Mouse (Mus musculus) heart, adult 8-10 months (tissue): ENCODE results near the gene Mmp25. TPM values are rescaled to one million over a fixed set of nuclear protein-coding genes. Genes with fewer than 3 reads are reported as not detected.

ENCODE experiments used
- DNase-seq: peaks from one replicate; pipeline ENCODE4 v3.0.0; 2022; ENCODE audit warnings: low spot score
- total RNA-seq, 4 experiments: library from RNA; stranded (reverse); gene quantifications; 2 replicates each; pipeline ENCODE4 v1.2.4; 2022

The Mmp25 gene
- under 1 TPM in 1 of 4 experiments, not detected in 3; 0.06 TPM for total RNA-seq

DNA sequence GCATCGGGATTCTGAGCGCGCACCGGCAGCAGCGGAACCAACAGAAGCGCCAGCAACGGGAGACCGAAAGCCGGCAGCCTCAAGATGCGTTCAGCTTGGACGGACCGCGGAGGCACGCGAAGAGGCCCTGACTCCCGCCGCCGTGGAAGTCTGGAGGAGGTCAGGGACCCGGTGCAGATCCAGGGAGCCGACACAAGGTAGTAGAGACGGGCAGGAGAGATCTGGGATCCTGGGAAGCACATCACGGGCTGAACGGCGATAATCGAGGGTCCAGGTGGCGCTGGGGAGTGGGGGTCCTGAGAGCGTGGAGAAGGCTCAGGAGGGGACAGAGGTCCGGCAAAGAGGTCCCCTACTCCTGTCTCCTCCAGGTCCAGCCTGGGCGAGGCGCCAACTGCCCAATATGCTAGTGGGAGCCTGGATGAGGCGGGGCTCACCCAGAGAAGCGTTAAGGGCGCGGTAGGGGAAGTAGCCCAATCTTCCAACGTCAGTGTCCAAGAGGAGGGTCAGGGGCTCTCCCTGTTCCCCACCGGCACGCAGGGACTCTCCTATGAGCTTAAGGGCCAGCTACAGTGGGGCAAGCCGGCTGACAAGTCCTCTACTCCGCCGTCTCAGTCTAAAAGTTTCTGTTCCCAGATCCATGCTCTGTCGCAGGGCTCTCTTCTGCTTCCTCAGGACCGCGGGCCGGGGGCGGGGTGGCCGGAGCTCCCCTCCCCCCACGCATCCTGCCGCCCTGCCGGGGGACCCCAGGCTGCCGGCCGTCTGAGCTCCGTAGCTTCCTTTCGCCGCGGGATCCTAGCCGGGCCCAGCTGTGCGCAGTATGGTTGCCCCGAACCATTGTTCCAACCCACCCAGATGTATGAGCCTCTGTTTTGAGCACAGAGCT lies at the start of gene Mmp25:
Mmp25 (minus strand) TSS at position 665 of the 883 bp plus-strand sequence.
- no peak for DNase-seq

GRCm38 (mm10) chr17:23694491-23694890 lies 49.4 kb upstream of the Mmp25 start:
- no peak for DNase-seq

DNA sequence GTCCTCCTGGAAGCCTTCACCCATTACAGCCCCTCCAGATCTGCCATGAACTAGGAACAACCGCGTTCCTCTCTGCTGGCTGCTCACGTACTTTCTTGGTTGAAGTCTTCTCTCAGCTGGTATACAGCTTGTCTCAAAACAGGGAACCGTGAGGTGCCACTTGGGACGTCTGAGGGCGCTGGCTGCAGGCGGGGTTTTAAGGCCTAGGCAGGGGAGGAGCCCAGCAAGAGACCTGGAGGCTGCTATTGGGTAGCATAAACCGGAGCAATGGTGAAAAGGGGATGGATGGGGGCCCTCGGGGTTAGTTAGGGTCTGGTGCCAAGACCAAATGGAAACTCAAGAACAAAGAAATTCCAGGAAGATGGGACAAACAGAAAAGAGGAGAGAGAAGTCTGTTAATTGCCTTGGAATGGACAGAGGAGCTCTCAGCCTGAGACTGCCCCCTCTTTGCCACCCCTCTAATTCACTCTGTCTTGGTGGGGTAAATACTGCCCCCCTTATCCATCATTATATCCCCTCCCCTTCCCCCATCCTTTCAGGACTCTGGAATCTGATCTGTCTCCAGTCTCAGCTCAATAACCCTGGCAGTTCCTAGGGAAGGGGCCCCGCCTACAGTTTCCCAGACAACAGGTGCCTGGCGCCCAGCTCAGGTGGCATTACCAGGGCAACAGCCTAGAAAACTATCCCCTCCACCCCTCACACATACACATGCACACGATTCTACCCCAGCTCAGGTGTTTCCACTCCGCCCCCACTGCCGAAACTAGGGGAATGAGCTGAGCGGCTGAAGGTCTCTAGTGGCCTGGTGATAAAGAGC lies 39.0 kb upstream of the Mmp25 start, which contains the start of gene Cldn9:
Cldn9 (minus strand) TSS at position 171 of the 817 bp plus-strand sequence.
- no peak for DNase-seq

GRCm38 (mm10) chr17:23683226-23683625 lies 38.1 kb upstream of the Mmp25 start:
- no peak for DNase-seq

DNA sequence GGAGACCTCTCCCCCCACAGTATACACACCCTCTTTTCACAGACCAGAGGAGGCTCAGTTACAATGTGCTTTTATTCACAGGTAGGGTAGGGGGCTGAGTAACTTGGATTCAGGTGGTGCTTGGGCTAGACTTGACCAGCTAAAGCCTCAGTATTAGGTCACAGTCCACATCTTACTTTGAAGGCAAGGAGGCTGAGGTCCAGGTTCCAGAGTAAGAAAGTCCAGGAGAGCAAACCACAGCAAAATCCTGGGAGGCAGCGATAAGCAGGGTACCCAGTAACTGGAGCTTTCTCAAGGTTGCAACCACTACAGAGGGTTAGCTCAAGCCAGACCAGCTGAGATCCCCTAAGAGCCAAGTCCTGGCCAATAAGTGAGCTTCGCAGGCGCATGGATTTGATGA lies 37.5 kb upstream of the Mmp25 start:
- DNase-seq: no peak

DNA sequence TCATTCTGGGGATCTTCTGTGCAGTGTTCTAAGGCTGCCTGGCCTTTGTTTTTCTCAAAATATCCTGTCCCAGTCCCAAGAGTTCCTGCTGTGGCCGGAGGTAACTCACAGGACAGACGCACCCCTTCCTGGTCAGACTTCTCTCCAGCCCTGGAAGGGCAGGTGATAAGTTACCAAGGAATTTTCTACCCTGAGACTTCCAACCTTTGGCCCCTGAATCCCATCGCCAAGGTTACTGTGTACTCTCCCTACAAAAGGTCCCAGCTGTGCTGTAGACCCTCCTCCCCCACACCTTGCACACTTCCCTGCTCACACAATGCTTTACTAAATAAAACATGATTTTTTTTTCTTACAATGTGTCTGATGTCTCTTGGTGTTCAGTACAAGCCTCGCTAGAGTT lies 37.0 kb upstream of the Mmp25 start:
- no peak for DNase-seq

DNA sequence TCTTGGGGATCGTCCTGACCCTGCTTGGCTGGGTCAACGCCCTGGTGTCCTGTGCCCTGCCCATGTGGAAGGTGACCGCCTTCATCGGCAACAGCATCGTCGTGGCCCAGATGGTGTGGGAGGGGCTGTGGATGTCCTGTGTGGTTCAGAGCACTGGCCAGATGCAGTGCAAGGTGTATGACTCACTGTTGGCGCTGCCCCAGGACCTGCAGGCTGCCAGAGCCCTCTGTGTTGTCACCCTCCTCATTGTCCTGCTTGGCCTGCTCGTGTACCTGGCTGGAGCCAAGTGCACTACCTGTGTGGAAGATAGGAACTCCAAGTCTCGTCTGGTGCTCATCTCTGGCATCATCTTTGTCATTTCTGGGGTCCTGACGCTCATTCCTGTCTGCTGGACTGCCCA lies 36.0 kb upstream of the Mmp25 start:
- no peak for DNase-seq

DNA sequence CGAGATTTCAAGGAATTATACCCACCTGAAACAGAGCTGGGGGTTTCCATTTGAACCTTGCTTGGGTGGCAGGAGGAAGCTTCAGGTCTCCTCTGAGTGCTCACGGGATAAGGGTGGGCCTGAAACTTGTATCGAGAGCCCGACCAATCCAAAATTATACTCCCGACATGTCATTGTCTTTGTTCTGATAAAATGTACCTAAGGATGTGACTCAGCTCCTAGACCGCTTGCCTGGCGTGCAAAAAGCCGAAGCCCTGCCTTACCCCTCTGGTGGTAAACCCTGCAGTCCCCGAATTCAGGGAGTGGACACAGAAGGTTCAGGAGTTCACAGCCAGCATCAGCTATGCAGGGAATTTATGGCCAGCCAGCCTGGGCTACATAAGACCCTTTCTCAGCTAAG lies 35.3 kb upstream of the Mmp25 start:
- DNase-seq: no peak

DNA sequence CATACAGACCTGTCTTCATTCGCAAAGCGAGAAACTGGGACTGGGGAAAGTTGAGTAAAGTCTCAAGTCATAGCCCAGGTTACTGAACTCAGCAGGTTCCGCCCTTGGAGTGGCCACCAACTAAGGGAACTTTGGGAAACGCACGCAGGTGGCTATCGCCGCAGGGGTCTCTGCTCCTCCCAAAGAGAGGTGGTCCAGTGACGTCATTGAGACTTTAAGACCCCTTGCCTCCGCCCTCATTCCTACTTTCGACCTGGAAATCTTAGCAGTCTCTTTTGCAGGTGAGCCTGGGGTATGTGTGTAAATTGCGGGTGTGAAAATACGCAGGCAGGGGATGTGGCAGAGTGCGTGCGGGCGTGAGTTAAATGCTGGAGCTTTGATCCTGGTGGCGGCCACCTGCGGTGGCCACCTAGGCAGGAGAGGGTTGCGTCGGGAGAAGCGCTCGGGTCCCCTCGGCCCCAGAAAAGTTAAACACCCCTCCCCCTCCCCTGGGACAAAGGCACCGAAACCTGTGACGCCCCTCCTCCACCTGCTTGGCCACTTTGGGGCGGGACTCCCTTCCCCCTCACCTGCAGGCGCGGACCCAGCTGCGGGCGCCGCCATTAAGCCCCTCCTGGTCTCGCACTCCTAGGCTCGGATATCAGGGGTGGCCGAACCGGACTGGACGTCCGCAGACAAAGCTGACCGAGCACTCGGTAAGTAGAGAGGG lies 34.2 kb upstream of the Mmp25 start, which contains the start of gene Cldn6:
Cldn6 (plus strand) TSS at position 123 of the 709 bp plus-strand sequence.
- DNase-seq: no peak

GRCm38 (mm10) chr17:23677236-23677679 lies 32.2 kb upstream of the Mmp25 start, which contains the start of gene Tnfrsf12a:
Tnfrsf12a (minus strand) TSS chr17:23677468.
- DNase-seq: peak; percentile 86

DNA sequence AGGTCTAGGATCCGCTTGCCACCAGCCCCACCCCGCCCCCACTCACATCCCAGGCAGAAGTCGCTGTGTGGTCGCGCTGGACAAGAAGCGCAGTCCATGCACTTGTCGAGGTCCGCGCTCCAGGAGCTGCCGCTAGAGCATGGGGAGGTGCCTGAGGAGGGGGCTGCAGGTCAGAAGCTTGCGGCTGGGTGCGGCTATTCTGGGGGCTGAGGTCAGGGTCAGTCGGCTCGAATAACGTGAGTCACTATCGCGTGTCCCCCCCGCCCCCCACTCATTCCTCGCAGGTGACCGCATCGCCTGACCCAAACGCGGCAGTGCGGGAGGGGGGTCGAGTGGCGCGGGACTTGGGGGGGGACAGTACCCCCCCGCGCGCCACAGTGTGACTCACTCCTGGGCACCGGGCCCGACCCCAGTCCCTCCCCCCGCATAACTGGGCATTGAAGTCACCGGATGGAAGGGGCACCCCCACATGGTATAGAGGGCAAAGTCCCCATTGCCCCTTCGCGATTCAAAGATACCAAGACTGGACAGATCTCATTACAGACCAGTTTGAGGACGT lies 31.5 kb upstream of the Mmp25 start:
- DNase-seq: peak; percentile 49

- DNase-seq: peak; percentile 39
Measured at GRCm38 (mm10) chr17:23675564-23676281, 30.6 kb upstream of the Mmp25 start.

DNA sequence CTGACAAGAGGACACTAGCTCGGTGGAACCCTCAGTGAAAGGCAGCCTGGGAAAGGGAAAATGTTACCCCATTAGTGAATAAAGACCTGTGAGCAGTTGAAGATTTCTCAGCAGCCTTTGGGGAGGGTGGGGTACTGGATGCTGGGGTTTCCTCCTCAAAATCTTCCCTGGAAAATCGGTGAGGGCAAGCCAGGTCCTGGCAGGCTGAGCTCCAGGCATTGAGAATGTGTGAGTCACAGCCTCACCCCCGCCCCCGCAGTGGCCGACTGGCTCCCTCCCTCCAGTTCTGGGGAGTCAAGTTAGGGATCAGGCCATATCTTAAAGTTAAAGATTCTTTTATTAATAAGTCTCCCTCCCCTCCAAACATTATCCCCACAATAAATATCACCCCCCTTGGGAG lies 30.1 kb upstream of the Mmp25 start:
- peak; percentile 74 for DNase-seq

GRCm38 (mm10) chr17:23674271-23674952 lies 29.3 kb upstream of the Mmp25 start:
- DNase-seq: peak; percentile 55

GRCm38 (mm10) chr17:23673424-23674073 lies 28.5 kb upstream of the Mmp25 start, which contains the start of the genes Hcfc1r1 and Thoc6:
Hcfc1r1 (plus strand) TSS chr17:23673596.
Thoc6 (minus strand) TSS chr17:23673882.
- peak; percentile 95 for DNase-seq

GRCm38 (mm10) chr17:23672761-23673160 lies 27.7 kb upstream of the Mmp25 start:
- no peak for DNase-seq

DNA sequence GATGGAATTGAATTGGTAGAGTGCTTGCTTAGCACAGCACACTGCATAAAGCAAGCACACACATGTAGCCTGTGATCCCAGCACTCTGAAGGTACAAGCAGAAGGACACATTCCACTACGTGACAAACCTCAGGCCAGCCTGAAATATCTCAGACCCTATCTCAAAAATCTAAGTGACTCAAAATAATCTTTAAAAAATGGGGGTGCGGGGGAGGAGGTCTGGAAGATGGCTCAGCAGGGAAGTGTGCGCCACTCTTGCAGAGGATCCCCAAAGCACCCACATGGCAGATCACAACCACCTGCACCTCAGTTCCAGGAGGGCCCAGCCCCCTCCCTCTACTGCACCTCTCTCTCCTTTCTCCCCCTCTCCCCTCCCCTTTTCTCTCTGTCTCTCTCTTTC lies 26.4 kb upstream of the Mmp25 start:
- DNase-seq: no peak

DNA sequence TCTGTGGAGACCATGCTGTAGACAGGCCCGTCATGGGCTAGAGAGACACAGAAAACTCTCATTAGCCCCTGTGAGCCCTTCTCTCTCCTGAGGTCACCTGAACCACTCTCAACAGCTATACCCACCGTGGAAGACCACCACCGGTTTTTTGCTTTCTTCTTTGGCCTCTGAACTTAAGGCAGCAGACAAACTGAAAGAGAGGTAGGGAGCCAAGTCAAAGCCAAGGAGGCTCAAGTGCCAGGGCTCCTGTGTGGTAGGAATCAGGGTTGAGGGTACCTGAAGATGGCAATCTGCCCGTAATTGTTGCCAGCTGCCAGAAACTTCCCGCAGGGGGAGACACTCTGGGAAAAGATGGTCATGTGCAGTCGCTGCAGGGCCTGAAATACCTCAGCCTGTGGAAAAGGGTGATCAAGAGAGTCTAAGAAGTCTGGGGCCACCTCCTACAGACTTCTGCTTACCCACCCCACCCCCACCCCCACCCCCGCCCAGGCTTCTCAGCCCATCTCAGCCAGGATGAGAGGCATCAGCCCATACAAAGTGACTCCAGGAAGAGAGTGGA lies 25.5 kb upstream of the Mmp25 start:
- no peak for DNase-seq

DNA sequence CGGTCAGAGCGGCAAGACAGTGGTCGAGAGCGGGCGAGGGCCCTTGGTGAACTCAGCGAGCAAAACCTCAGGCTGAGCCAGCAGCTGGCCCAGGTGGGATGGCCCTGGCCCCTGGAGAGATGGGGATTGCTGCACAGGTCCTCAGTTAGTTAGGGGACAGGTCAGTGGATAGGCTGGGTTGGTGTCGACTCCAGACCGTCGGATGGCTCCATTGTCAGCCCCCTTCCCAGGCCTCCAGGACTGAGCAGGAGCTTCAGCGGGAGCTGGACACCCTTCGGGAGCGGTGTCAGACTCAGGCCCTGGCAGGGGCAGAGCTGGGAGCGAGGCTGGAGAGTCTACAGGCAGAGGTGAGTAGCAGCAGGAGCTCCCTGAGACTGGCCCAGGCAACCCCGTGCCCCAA lies 20.4 kb upstream of the Mmp25 start:
- DNase-seq: no peak
